Mouse (Mus musculus) naive thymus-derived CD4-positive, alpha-beta T cell, adult 5 months (primary cell): ENCODE measurements around the gene Aifm2. TPM values are rescaled to one million over a fixed set of nuclear protein-coding genes. Genes with fewer than 3 reads are reported as not detected.

Experiments
- polyA plus RNA-seq: library from polyadenylated mRNA; unstranded; fragments of 100-300 nt; shearing (Covaris generic); gene quantifications from one replicate; pipeline ENCODE4 v1.2.1, GENCODE M21; 2017

The Aifm2 gene
- polyA plus RNA-seq = not detected

GRCm38 (mm10) chr10:61714771-61715461 lies at the start of gene Aifm2:
TSS of gene Aifm2 (plus strand) at chr10:61715263.

GRCm38 (mm10) chr10:61680015-61680913 lies 34.8 kb upstream of the Aifm2 start, which contains the start of gene Sar1a:
TSS of gene Sar1a (plus strand) at chr10:61680299.

GRCm38 (mm10) chr10:61694870-61695670 lies 20.0 kb upstream of the Aifm2 start, which contains the start of gene Tysnd1:
TSS of gene Tysnd1 (plus strand) at chr10:61695514.

GRCm38 (mm10) chr10:61783621-61784251 lies 68.7 kb downstream of the Aifm2 start, which contains the start of gene H2afy2:
TSS of gene H2afy2 (minus strand) at chr10:61784147.

Other genes with a start within 250 kb of the Aifm2 start
- 3.0 TPM for gene Lrrc20, start 239.5 kb upstream of the Aifm2 start, polyA plus RNA-seq
- not detected for gene Npffr1, start 119.8 kb upstream of the Aifm2 start, polyA plus RNA-seq
- gene Ppa1, start 66.7 kb upstream of the Aifm2 start, polyA plus RNA-seq = 47.8 TPM
- gene Sar1a, start 35.0 kb upstream of the Aifm2 start, polyA plus RNA-seq = 247 TPM
- gene Tysnd1, start 19.7 kb upstream of the Aifm2 start, polyA plus RNA-seq = 21.1 TPM
- gene H2afy2, start 68.9 kb downstream of the Aifm2 start, polyA plus RNA-seq = not detected